Mouse (Mus musculus) spleen, adult 2 months (tissue): ENCODE data around the gene Mog. TPM values are rescaled to one million over a fixed set of nuclear protein-coding genes. Genes with fewer than 3 reads are reported as not detected.

ENCODE experiments used
- DNase-seq, 2 experiments: peaks; one replicate each; pipeline versions ENCODE4 v3.0.0 to v3.0.0-alpha.2; 2012 to 2021; ENCODE audit warnings: low spot score in 2 of 2, low read depth in 1 of 2
- H3K27ac ChIP-seq: fragments of 200-500 bp; 2 replicates; pipeline ENCODE4 v1.5.1; 2012; ENCODE audit warnings: low read length, inconsistent platforms; ENCODE audit not compliant: insufficient read depth
- H3K27me3 ChIP-seq: fragments of 200-500 bp; 2 replicates; pipeline ENCODE4 v1.6.1; 2012; ENCODE audit warnings: mild to moderate bottlenecking, moderate library complexity, low read length, inconsistent platforms; ENCODE audit not compliant: control insufficient read depth, insufficient read depth
- H3K36me3 ChIP-seq: fragments of 200-500 bp; 2 replicates; pipeline ENCODE4 v1.6.1; 2012; ENCODE audit warnings: mild to moderate bottlenecking, low read length, inconsistent platforms; ENCODE audit not compliant: control insufficient read depth, insufficient read depth
- H3K4me1 ChIP-seq: fragments of 200-500 bp; 2 replicates; pipeline ENCODE4 v1.6.1; 2011; ENCODE audit warnings: inconsistent platforms; ENCODE audit not compliant: control insufficient read depth, insufficient read depth, insufficient read length
- H3K4me3 ChIP-seq: fragments of 200-500 bp; 2 replicates; pipeline ENCODE4 v1.5.1; 2011; ENCODE audit warnings: mild to moderate bottlenecking, inconsistent platforms; ENCODE audit not compliant: insufficient read depth, insufficient read length; ENCODE audit errors: extremely low read depth
- CTCF ChIP-seq: fragments of 200-500 bp; IDR thresholded peaks from 2 replicates; pipeline ENCODE4 v1.5.1; 2011; ENCODE audit warnings: mild to moderate bottlenecking, inconsistent platforms; ENCODE audit not compliant: insufficient read depth, insufficient read length, insufficient replicate concordance; ENCODE audit errors: extremely low read depth
- POLR2A ChIP-seq: fragments of 200-500 bp; IDR thresholded peaks from 2 replicates; pipeline ENCODE4 v1.6.1; 2011; ENCODE audit warnings: low read depth, low read length, inconsistent platforms
- WGBS: fragments of 180-500 bp; shearing (Covaris S2); methylation state at CpG from one replicate; pipeline ENCODE4 v1.1.7; 2018; 5-methylcytosine and 5-hydroxymethylcytosine counted together
- polyA plus RNA-seq: library from polyadenylated mRNA; depleted of rRNA; stranded (reverse); fragments of >200 nt; gene quantifications from 2 replicates; pipeline ENCODE4 v1.2.3, GENCODE M21; 2012

The Mog gene
- polyA plus RNA-seq, 1 experiment = not detected

DNA sequence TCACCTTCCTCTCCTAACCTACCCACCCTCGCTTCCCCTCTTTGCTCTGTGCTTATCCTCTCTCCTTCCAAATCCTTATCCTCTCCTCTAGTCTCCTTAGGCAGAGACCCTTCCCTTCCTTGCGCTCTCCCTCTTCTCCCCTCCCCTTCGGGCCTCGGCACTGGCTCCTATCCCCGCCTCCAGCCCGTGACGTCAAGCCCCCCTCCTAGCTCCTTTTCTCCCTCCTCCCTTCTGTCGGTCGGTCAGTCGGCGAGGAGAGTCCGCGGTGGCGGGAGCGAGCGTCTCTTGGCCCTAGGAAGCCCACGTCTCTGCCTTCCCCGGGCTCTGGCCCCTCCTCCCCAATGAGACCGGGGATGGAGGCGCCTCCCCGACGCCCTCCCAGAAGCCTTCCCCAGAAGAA is 27.2 kb upstream of the Mog start:
- Histone ChIP-seq H3K27me3 (peaks cover 5% of the 10 kb centered on the region; the same call in 1 of the 2 replicates), H3K4me1 (peaks cover 16% of the 10 kb centered on the region), H3K36me3 (peaks cover 3% of the 10 kb centered on the region; the same call in 1 of the 2 replicates), H3K27ac (no peak overlapping the region), H3K4me3 (peak overlapping the region; percentile 43; the same call in 1 of the 2 replicates)
- peak in 1 of 2 experiments; percentile 41 for DNase-seq
- 5% methylated on average over 22 of the region's 22 CpGs for WGBS
- TF ChIP-seq CTCF = no peak
- TF ChIP-seq POLR2A = 0 out of 2 replicates have a peak, but pooled peaks have one; percentile 4

DNA sequence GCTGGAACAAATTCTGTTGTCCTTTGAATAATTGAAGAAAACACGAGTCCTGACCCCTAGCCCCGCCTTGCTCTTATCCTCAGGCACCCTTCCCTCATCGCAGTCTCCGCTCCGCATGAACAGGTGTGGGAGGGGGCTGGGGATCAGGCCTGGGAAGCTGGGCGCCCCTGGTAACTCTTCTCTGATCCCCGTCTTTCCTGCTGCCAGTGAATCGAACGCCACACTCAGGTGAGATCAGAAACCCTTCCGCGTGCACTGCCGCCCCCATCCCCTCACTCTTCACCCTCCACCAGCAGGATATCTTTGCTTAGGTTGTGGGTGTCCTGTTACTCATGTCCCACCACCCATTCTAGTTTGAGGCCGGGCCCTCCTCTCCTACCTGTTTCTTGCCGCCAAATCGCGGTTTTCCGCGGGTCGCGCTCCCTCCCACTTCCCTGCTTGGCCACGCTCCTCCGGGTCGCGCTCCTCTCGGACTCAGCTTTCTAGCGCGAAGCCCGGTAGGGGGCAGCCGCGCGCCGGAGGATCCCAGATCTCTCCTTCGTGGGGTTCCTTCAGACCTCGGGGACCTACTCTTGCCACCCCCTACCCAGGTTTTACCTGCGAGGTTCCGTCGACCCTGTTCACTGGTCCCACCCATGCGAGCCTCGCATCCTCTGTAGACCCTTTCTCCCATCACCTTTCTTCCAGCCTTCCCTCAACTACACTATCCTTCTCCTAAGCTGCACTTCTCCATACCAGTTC is 26.5 kb upstream of the Mog start:
- H3K27ac ChIP-seq = no peak overlapping the region
- WGBS = 18% methylated on average over 39 of the region's 39 CpGs
- DNase-seq = peak in 1 of 2 experiments; percentile 43
- H3K36me3 ChIP-seq = peaks cover 1% of the 10 kb centered on the region; the same call in 1 of the 2 replicates
- H3K4me3 ChIP-seq = peak overlapping the region; percentile 43; the same call in 1 of the 2 replicates
- peaks cover 16% of the 10 kb centered on the region for H3K4me1 ChIP-seq
- TF ChIP-seq POLR2A (no peak), CTCF (peak; percentile 17; the same call in 1 of the 2 replicates)
- peaks cover 5% of the 10 kb centered on the region; the same call in 1 of the 2 replicates for H3K27me3 ChIP-seq

- 88% methylated on average over 7 of the region's 7 CpGs for WGBS
- Histone ChIP-seq H3K27me3 (peaks cover 5% of the 10 kb centered on the region; the same call in 1 of the 2 replicates), H3K36me3 (no peaks in the 10 kb centered on the region), H3K4me1 (peaks cover 16% of the 10 kb centered on the region), H3K4me3 (no peak overlapping the region), H3K27ac (no peak overlapping the region)
- DNase-seq = no peak
- TF ChIP-seq POLR2A = no peak
- no peak for TF ChIP-seq CTCF
These were observed 25.2 kb upstream of the Mog start for GRCm38 (mm10) chr17:37048383-37048782.

- TF ChIP-seq CTCF = no peak
- no peak for TF ChIP-seq POLR2A
- DNase-seq = no peak
- H3K27ac ChIP-seq = no peak overlapping the region
- peaks cover 16% of the 10 kb centered on the region for H3K4me1 ChIP-seq
- peaks cover 5% of the 10 kb centered on the region; the same call in 1 of the 2 replicates for H3K27me3 ChIP-seq
- H3K36me3 ChIP-seq = no peaks in the 10 kb centered on the region
- 42% methylated on average over 3 of the region's 3 CpGs for WGBS
- no peak overlapping the region for H3K4me3 ChIP-seq
These were observed 24.8 kb upstream of the Mog start for GRCm38 (mm10) chr17:37047981-37048380.

DNA sequence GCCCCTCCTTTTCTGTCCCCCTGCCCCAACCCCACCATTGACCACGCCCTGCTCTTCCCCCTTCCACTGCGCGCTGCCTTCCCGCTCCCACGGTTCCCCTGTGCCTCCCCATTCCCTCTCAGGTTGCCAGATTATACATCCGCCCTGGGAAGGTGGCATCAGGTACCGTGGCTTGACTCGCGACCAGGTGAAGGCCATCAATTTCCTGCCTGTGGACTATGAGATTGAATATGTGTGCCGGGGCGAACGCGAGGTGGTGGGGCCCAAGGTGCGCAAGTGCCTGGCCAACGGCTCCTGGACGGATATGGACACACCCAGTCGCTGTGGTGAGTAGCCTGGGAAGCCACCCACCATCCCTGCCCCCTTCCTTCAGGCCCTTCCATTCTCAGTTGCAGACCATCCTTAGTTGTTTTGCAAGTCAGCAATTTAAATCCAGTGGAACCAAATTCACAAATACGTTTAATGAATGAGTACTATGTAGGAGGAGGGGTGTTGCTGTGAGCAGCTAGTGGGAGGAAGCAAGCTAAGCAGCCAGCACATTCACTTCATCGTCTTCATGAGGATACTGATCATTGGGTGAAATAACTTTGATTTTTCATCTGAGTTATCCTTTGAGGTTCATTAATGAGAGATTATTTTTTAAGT is 24.3 kb upstream of the Mog start:
- TF ChIP-seq CTCF = no peak
- TF ChIP-seq POLR2A = no peak
- Histone ChIP-seq H3K4me3 (no peak overlapping the region), H3K4me1 (peaks cover 16% of the 10 kb centered on the region), H3K27me3 (peaks cover 5% of the 10 kb centered on the region; the same call in 1 of the 2 replicates), H3K27ac (no peak overlapping the region), H3K36me3 (no peaks in the 10 kb centered on the region)
- 89% methylated on average over 19 of the region's 19 CpGs for WGBS
- no peak for DNase-seq

DNA sequence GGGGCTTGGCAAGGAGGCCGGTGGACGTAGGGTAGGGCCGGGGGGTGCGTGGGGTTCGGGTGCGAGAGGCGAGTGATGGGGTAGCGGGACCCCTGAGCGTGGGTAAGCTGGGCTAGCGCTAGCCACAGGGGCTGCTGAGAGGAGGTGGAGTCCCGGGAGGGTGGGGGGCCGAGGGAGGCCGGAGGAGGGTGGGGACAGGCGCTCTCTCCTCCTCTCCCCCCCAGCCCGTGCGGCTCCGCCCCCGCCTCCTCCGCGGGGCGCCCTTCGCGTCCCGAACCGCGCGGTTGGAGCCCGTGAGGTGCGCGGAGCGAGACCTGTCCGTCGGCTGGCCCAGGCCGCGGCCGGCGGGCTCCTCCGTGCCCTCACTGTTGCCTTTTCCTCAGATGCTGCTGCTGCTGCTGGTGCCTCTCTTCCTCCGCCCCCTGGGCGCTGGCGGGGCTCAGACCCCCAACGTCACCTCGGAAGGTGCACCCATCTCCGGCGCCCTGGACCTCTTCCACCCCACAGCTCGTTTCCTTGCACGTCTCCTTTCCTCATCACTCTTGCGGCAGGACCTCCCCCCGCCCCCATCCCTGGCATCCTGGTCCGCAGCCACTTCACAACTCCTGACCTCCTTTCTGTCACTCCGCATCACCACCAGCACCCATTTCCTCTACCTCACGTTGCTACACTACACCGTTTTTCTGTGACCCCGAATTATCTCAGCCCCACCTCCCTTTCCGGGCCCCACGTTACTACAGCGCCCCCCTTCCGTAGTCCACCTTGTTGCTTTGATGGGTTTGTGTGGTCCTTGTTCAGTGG is 23.3 kb upstream of the Mog start:
- no peak for TF ChIP-seq CTCF
- TF ChIP-seq POLR2A = no peak
- WGBS = 2% methylated on average over 46 of the region's 58 CpGs
- Histone ChIP-seq H3K4me3 (peak overlapping the region; percentile 74), H3K36me3 (no peaks in the 10 kb centered on the region), H3K27me3 (peaks cover 5% of the 10 kb centered on the region; the same call in 1 of the 2 replicates), H3K4me1 (peaks cover 16% of the 10 kb centered on the region), H3K27ac (peak overlapping the region; percentile 7; the same call in 1 of the 2 replicates)
- DNase-seq = peak; percentile 21 to 47
